Mouse (Mus musculus) layer of hippocampus, adult 11-12 months (tissue): ENCODE results near the gene Tmem203.
A peak's percentile ranks its signal among the peaks of the same experiment; 100 is the strongest.

ENCODE experiments used
- DNase-seq: peaks from one replicate; pipeline ENCODE4 v3.0.0; 2022; ENCODE audit warnings: low spot score

The Tmem203 gene

GRCm38 (mm10) chr2:25291184-25292053 is 36.2 kb downstream of the Tmem203 start:
- DNase-seq, result no peak

DNA sequence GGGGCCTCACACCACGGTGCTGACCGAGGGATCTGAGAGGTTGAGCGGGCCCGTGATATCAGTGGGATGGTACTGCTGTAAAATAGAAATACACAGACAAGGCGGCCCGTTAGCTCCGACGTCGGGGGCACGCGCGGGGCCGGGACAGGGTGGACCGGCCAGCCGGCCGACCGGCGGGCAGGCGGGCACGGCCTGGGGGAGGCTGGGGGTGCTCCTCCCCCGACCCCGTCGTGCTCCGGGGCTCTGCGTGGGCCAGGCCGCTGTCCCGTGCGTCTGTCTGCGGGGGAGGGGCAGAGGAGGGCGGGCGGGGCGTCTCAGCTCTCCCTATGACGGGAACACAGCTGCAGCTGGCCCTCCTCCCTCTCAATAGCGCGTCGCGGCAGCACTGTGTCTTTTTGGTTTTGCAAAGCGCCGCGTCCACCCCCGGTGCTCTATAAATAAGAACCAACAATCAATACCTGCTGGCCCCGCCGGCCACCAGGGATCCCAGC is 36.9 kb downstream of the Tmem203 start:
- peak; percentile 57 for DNase-seq

DNA sequence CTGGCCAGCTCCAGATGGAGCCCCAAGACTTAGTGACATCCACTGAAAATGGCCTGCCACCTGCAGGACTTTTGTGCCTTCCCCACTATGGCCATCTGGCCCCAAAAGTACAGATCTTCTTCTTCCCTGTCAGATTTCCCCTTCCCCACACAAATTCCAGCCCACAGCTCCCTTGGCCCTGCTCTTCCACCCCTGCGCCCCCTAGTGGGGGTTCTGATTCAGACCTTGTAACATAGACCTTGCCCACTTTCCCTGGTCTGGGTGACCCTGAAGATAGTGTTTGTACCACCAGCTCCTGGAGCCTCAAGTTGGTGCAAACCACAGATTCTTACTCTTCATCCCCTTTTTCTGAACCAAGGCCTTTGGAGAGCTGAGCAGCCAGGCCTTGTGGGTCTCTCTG is 37.6 kb downstream of the Tmem203 start:
- peak; percentile 76 for DNase-seq

DNA sequence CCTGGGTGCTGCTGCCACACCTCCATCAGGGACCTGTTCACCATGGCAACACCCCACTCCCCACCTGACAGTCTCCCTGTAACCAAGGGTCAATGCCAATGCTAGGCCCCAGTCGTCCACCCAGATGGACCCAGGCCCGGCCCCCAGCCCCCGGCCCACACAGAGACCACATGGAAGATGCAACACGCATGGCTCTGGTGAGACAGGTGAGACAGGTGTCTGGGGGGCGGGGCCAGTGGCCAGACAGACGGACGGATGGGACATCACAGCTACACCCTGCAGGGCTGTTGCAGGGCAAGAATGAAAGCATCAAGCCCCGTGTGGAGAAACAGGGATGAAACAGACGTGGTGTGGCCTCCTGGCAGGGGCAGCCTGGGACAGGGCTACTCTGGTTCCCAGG is 38.5 kb downstream of the Tmem203 start:
- DNase-seq, result no peak

GRCm38 (mm10) chr2:25297093-25297492 is 41.9 kb downstream of the Tmem203 start:
- no peak for DNase-seq

GRCm38 (mm10) chr2:25298046-25298445 is 42.8 kb downstream of the Tmem203 start:
- DNase-seq, result no peak

- no peak for DNase-seq
Observed at GRCm38 (mm10) chr2:25303452-25303851, 48.2 kb downstream of the Tmem203 start.

DNA sequence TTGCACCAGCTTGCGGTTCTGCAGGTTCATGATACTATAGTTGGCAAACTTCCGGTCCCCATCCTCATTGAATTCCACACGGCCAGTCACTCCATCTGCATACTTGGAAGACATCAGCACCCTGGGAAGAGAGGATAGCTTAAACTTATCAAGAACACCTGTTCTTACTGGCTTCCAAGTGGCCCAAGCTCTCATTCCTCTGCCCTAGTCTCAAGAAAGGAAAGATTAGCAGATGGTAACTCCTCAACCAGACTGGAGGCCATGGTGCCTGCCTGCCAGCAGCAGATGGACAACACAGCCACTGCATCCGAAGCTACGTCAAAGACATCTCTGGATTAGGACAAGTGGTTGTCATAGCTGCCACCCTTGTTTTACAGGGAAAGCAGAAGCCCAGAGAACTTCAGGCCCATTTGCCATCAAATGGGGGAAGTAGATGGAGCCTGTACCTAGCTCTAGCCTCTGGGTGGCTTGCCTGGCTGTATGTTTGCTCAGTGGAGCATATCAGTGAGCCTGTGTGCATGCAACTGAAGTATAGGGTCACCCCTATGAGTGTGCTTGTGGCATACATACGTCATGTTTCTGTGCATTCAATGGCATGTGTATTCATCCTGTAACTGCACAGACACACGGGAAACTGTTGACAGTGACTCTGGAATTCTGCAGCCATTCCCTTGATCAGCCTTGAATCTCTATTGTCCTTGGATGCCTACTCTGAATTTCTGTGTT is 48.9 kb downstream of the Tmem203 start:
- DNase-seq, result no peak

GRCm38 (mm10) chr2:25304657-25305541 is 49.7 kb downstream of the Tmem203 start:
- no peak for DNase-seq
